Mouse (Mus musculus) heart, postnatal 10 days (tissue): Measurements from ENCODE around the gene Pitpnc1. TPM values are rescaled to one million over a fixed set of nuclear protein-coding genes. Genes with fewer than 3 reads are reported as not detected.

ENCODE experiments used
- DNase-seq, 2 experiments: peaks; one replicate each; pipeline ENCODE4 v3.0.0; 2021
- intact Hi-C: fragments of 180-260 bp; cut with DNase I; formaldehyde crosslinking; loops from one replicate; pipeline ENCODE4 v1.15.1; 2025
- total RNA-seq, 2 experiments: library from RNA; stranded (reverse); gene quantifications; 2 replicates each; pipeline ENCODE4 v1.2.3; 2021

The Pitpnc1 gene
- total RNA-seq, 2 experiments from 2014 or later: 75.6 to 78.1 TPM

GRCm38 (mm10) chr11:107379089-107379845, 91.2 kb downstream of the Pitpnc1 start:
- intact Hi-C loops: no loop called here
- peak; percentile 83 to 86 for DNase-seq

GRCm38 (mm10) chr11:107377326-107377725, 93.2 kb downstream of the Pitpnc1 start:
- intact Hi-C loops: no loop called here
- no peak for DNase-seq

GRCm38 (mm10) chr11:107376272-107376671, 94.2 kb downstream of the Pitpnc1 start:
- peak; percentile 78 to 81 for DNase-seq
- intact Hi-C loops: no loop called here

GRCm38 (mm10) chr11:107375816-107376215, 94.7 kb downstream of the Pitpnc1 start:
- intact Hi-C loops: no loop called here
- no peak for DNase-seq

- no peak for DNase-seq
- intact Hi-C loops: no loop called here
Observed at GRCm38 (mm10) chr11:107373569-107373968, 96.9 kb downstream of the Pitpnc1 start.

GRCm38 (mm10) chr11:107373154-107373553, 97.3 kb downstream of the Pitpnc1 start:
- intact Hi-C loops: no loop called here
- no peak for DNase-seq

GRCm38 (mm10) chr11:107372688-107373087, 97.8 kb downstream of the Pitpnc1 start:
- no peak for DNase-seq
- intact Hi-C loops: no loop called here

- intact Hi-C loops: no loop called here
- DNase-seq: no peak
Observed at GRCm38 (mm10) chr11:107370476-107370875, 100.0 kb downstream of the Pitpnc1 start.

GRCm38 (mm10) chr11:107369661-107370060, 100.8 kb downstream of the Pitpnc1 start:
- DNase-seq: no peak
- intact Hi-C loops: loop anchor here (1.0 kb wide), 1 partner anchor 132 kb away; no protein-coding TSS in a partner anchor

- intact Hi-C loops: no loop called here
- no peak for DNase-seq
Observed at GRCm38 (mm10) chr11:107365938-107366712, 104.4 kb downstream of the Pitpnc1 start.

- intact Hi-C loops: no loop called here
- no peak for DNase-seq
Observed at GRCm38 (mm10) chr11:107358695-107359094, 111.8 kb downstream of the Pitpnc1 start.

GRCm38 (mm10) chr11:107356224-107356623, 114.3 kb downstream of the Pitpnc1 start:
- peak in 1 of 2 experiments; percentile 24 for DNase-seq
- intact Hi-C loops: no loop called here

- DNase-seq: no peak
- intact Hi-C loops: loop anchor here (2.0 kb wide), 1 partner anchor 61 kb away; no protein-coding TSS in a partner anchor
Observed at GRCm38 (mm10) chr11:107355526-107355925, 115.0 kb downstream of the Pitpnc1 start.

GRCm38 (mm10) chr11:107354499-107355143, 115.9 kb downstream of the Pitpnc1 start:
- intact Hi-C loops: loop anchor here (2.0 kb wide), 1 partner anchor 62 kb away; no protein-coding TSS in a partner anchor

GRCm38 (mm10) chr11:107352596-107352995, 117.9 kb downstream of the Pitpnc1 start:
- DNase-seq: no peak
- intact Hi-C loops: no loop called here

More at GRCm38 (mm10) chr11:107354499-107355143, 115.9 kb downstream of the Pitpnc1 start:
- peak in 1 of 2 experiments; percentile 38 for DNase-seq

- DNase-seq: no peak
- intact Hi-C loops: no loop called here
Observed at GRCm38 (mm10) chr11:107349756-107350155, 120.7 kb downstream of the Pitpnc1 start.

GRCm38 (mm10) chr11:107343031-107343430, 127.5 kb downstream of the Pitpnc1 start:
- intact Hi-C loops: no loop called here

GRCm38 (mm10) chr11:107342432-107342831, 128.1 kb downstream of the Pitpnc1 start:
- no peak for DNase-seq
- intact Hi-C loops: no loop called here

More at GRCm38 (mm10) chr11:107343031-107343430, 127.5 kb downstream of the Pitpnc1 start:
- DNase-seq: no peak

GRCm38 (mm10) chr11:107341293-107341692, 129.2 kb downstream of the Pitpnc1 start:
- intact Hi-C loops: no loop called here
- DNase-seq: peak; percentile 75 to 78

- intact Hi-C loops: no loop called here
- DNase-seq: no peak
Observed at GRCm38 (mm10) chr11:107340793-107341192, 129.7 kb downstream of the Pitpnc1 start.
